Mouse (Mus musculus): Measurements from ENCODE around the gene Sh3pxd2a. TPM values are rescaled to one million over a fixed set of nuclear protein-coding genes. Genes with fewer than 3 reads are reported as not detected.

The Sh3pxd2a gene
- polyA plus RNA-seq, 1 experiment from 2014 or later: 2.3 TPM

DNA sequence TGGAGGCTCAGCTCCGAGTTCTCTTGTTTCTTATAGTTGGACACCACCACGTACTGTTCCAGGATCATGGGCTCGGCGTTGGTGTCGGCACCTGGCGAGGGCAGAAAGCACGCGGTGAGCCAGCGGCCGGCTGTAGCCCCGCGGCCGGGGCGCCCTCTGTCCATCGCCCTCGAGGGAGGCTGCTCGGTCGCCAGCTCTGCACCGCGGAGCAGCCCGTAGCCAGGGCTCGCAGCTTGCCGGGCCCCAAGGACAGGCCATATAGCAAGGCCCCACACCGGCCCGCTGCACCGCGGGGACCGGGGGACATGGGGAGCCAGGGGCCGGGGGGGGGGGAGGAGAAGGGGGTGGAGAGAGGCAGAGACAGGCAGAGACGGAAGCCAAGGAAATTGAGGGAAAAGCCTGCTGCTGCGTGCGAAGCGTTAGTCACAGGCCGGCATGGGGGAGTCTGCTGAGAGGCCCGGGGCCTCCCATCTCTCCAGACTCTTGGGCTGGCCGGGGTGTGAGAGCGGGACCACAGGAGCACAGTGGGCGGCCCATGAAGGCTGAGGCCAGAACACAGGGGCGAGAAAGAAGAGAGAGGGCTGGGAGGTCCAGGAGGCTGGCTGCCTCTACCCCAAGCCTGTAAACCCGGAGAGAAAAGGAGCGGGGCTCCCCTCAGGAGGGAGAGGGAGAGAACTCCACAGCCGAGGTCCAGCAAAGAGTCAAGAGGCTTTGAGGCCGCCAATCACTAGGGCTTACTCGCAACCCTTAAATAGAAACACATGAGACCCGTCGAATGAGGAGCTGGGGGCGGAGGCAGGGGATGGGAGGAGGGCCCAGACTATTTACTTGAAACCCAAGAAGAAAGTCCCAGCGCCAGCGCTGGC lies 149.9 kb downstream of the Sh3pxd2a start:
- WGBS: 3% methylated on average over 46 of the region's 49 CpGs
- ATAC-seq (replicated peaks): peak; percentile 48
- Histone ChIP-seq H3K27me3 (replicated peaks) (no peaks in the 10 kb centered on the region), H3K4me2 (peak overlapping the region; percentile 41), H3K4me1 (peaks cover 23% of the 10 kb centered on the region), H3K9me3 (no peaks in the 10 kb centered on the region), H3K9ac (peak overlapping the region; percentile 9; the same call in 1 of the 2 replicates), H3K4me3 (peak overlapping the region; percentile 25), H3K36me3 (replicated peaks) (no peaks in the 10 kb centered on the region), H3K27ac (0 out of 2 replicates have a peak overlapping the region, but pooled peaks have one; percentile 17)

DNA sequence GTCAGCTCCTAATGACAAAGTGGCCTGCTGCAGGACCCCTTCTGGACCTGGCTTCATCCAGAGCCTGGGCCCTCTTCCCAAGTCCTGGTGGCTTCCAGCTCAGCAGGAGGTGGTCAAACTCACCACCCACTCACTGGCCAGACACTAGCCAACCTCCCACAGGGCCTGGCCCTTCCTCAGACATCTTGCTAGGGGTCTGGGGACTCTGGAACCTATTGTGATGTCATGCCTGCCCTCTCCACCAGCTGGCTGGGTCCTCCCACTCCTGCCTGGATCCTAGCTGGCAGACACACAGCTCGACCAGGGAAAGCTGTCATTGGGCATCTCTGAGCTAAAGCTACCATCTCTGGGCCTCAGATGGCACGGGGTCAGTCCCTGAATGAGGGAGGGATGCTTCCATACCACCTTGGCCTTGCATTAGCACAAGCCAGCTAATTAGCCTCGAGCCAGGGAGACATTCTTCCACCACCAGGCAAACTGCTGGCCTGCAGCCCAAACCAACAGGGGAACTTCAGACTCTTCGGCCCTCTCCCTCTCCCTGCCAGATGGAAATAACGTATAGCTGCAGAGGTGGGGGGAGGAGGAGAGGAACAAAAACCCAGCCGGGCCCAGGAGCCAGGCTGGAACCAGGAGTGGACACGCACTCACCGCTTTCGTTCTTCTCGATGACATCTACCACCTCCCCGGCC lies 150.7 kb downstream of the Sh3pxd2a start:
- Histone ChIP-seq H3K4me3 (peak overlapping the region; percentile 25; the same call in 1 of the 2 replicates), H3K27ac (0 out of 2 replicates have a peak overlapping the region, but pooled peaks have one; percentile 17), H3K4me1 (peaks cover 23% of the 10 kb centered on the region), H3K9me3 (no peaks in the 10 kb centered on the region), H3K27me3 (replicated peaks) (no peaks in the 10 kb centered on the region), H3K4me2 (peak overlapping the region; percentile 41), H3K9ac (peak overlapping the region; percentile 9; the same call in 1 of the 2 replicates), H3K36me3 (replicated peaks) (no peaks in the 10 kb centered on the region)
- WGBS: 15% methylated on average over 11 of the region's 11 CpGs
- ATAC-seq (replicated peaks): peak; percentile 16; the same call in 1 of the 2 replicates

DNA sequence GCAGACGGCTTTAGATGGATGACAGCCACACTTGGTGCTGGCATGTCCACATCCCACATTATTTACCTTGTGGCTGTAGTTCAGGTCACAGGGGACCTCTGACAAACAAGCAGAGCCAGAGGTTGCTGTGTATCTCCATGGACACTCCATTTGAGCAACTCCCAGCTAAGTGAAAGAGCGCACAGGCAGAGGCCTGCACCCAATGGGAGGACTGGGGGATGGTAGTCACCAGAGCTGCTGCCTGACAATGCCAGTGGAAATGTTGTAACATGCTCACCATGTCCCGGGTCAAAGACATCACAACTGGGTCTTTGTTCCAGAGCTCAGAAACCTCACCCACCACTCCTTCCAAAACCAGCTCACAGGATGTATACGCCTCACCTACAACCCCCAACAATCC lies 153.0 kb downstream of the Sh3pxd2a start:
- H3K9ac ChIP-seq: no peak overlapping the region
- H3K4me1 ChIP-seq: peaks cover 17% of the 10 kb centered on the region
- ATAC-seq (replicated peaks): no peak
- 90% methylated on average over 4 of the region's 4 CpGs for WGBS
- no peak overlapping the region for H3K4me3 ChIP-seq
- no peaks in the 10 kb centered on the region for H3K27me3 ChIP-seq (replicated peaks)
- H3K4me2 ChIP-seq: no peak overlapping the region
- no peak overlapping the region for H3K27ac ChIP-seq
- no peaks in the 10 kb centered on the region for H3K9me3 ChIP-seq
- no peaks in the 10 kb centered on the region for H3K36me3 ChIP-seq (replicated peaks)

DNA sequence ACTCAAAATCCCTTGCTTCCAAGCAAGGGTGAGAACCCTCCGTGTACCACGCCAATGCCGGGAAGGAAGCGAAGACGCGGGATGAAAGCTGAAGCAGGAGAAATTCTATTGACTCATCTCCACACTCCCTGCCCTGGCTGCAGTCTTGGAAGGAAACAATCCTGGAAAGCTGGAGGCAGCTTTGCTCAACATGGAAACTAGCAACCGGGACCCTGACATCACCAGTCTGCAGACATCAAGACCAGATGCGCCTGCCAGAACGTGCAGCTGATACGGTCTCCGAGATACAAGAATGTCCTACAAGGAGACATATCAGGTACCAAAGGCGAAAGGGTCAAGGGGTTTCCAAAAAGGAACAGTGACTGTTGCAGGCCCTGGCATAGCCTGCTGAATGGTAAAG lies 154.4 kb downstream of the Sh3pxd2a start:
- H3K27me3 ChIP-seq (replicated peaks): no peaks in the 10 kb centered on the region
- H3K9ac ChIP-seq: no peak overlapping the region
- no peak for ATAC-seq (replicated peaks)
- H3K27ac ChIP-seq: no peak overlapping the region
- H3K4me2 ChIP-seq: no peak overlapping the region
- H3K4me3 ChIP-seq: no peak overlapping the region
- no peaks in the 10 kb centered on the region for H3K9me3 ChIP-seq
- peaks cover 14% of the 10 kb centered on the region for H3K4me1 ChIP-seq
- no peaks in the 10 kb centered on the region for H3K36me3 ChIP-seq (replicated peaks)
- WGBS: 95% methylated on average over 12 of the region's 12 CpGs

DNA sequence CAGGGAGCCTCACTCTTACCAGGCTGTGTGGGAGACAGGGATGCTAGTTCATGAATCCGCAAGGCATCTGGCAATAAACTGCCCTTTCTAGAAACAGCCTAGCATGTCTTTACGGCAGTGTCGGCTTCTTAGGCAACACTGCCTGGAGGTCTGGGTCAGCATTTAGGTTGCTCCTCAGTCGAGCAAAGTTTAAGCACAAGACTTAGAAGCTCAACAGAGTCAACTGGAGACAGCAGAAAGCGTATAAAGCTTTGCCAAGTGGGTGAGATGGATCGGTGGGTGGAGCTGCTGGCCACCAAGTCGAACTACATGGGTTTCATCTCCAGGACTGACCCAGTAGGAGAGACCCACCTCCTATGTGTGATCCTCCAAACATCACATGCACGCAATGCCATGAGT lies 157.3 kb downstream of the Sh3pxd2a start:
- Histone ChIP-seq H3K4me2 (no peak overlapping the region), H3K4me3 (no peak overlapping the region), H3K9me3 (no peaks in the 10 kb centered on the region), H3K4me1 (peaks cover 7% of the 10 kb centered on the region), H3K9ac (no peak overlapping the region), H3K27me3 (replicated peaks) (no peaks in the 10 kb centered on the region), H3K36me3 (replicated peaks) (no peaks in the 10 kb centered on the region), H3K27ac (no peak overlapping the region)
- WGBS: 91% methylated on average over 8 of the region's 8 CpGs
- ATAC-seq (replicated peaks): no peak

DNA sequence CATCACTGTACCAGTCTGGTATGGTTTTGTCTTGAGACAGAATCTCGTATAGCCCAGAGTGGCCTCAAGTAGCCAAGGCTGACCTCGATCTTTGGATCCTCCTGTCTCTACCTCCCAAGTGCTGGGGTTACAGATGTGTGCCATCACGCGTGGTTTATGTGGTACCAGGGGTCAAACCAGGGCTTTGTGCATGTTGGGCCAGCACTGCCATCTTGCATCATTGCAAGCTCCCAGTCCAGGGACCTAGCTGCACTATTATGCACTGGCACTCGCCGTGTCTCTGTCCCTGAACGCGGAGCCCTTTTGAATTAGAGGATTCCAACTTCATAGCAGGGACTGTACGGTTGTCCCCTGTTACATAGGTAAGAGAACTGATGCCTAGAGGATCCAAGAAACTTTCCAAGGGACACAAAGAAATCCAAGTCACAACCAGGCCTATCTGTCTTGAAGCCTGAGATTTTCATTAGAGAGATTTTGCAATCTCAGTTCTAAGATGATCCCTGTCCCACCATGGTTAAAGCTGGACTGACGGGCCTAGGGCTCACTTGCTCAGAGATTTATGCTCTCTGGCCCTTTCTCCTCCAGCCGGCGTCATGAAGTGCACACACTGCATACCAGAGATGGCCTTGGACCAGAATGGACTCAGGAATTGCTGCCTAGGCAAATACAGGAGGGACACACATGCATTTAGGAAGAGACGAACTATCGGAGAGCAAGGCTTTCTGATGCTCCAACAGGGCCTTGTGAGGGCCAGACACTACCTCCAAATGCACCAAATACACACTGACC lies 157.9 kb downstream of the Sh3pxd2a start:
- H3K4me2 ChIP-seq: no peak overlapping the region
- no peak overlapping the region for H3K4me3 ChIP-seq
- 94% methylated on average over 14 of the region's 14 CpGs for WGBS
- H3K4me1 ChIP-seq: peaks cover 13% of the 10 kb centered on the region
- ATAC-seq (replicated peaks): no peak
- no peaks in the 10 kb centered on the region for H3K9me3 ChIP-seq
- H3K27ac ChIP-seq: no peak overlapping the region
- H3K36me3 ChIP-seq (replicated peaks): no peaks in the 10 kb centered on the region
- H3K9ac ChIP-seq: no peak overlapping the region
- no peaks in the 10 kb centered on the region for H3K27me3 ChIP-seq (replicated peaks)

DNA sequence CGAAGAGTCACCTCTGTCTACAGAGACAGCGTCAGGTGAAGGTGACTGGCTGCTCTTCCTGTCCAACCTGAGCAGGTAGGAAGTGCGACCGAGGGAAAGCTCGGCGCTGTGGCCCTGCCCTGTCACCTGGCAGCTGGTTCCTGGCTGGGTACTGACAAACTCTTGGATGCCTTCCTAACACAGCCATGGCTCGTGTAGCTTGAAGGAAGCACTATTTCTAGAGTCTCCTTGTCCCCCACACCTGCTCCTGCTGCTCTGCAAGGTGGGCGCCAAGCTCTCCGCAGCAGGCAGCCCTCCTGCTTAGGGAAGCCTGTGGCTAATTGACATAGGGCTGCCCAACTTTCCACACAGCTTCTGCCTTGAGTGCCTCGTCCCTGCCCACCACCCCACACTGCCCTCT lies 158.8 kb downstream of the Sh3pxd2a start:
- WGBS: 89% methylated on average over 10 of the region's 10 CpGs
- Histone ChIP-seq H3K4me2 (no peak overlapping the region), H3K27ac (no peak overlapping the region), H3K9me3 (no peaks in the 10 kb centered on the region), H3K9ac (no peak overlapping the region), H3K27me3 (replicated peaks) (no peaks in the 10 kb centered on the region), H3K4me3 (no peak overlapping the region), H3K4me1 (peaks cover 18% of the 10 kb centered on the region), H3K36me3 (replicated peaks) (no peaks in the 10 kb centered on the region)
- ATAC-seq (replicated peaks): no peak

DNA sequence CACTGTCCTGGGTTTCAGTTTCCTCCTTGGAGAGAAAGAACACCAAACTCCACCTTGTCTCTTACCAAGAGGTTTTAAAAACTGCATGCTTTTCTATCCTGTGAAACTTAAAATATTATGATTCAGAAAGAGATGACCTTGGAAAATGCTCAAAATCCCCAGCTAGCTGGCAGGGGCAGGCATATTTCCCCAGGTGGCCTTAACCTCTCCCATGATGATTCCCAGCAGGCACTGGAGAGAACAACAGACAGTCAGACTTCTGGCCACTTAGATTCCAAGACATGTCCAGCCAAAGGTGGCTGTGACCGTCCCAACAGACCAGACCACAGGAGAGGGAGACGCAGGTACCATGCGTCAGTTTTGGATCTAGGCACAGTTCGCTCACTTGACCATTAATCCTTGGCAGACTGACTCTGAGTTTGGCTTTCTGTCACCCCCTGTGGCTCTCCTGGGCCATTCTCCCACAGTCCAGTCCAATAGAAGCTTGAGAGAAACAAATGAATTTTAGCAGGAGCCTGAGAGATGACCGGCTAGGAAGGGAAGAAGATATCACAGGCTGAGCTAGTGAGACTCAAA lies 159.9 kb downstream of the Sh3pxd2a start:
- no peaks in the 10 kb centered on the region for H3K36me3 ChIP-seq (replicated peaks)
- ATAC-seq (replicated peaks): no peak
- H3K4me1 ChIP-seq: peaks cover 18% of the 10 kb centered on the region
- WGBS: 85% methylated on average over 5 of the region's 5 CpGs
- H3K9me3 ChIP-seq: no peaks in the 10 kb centered on the region
- H3K27ac ChIP-seq: no peak overlapping the region
- H3K27me3 ChIP-seq (replicated peaks): no peaks in the 10 kb centered on the region
- no peak overlapping the region for H3K4me2 ChIP-seq
- H3K4me3 ChIP-seq: no peak overlapping the region
- no peak overlapping the region for H3K9ac ChIP-seq

DNA sequence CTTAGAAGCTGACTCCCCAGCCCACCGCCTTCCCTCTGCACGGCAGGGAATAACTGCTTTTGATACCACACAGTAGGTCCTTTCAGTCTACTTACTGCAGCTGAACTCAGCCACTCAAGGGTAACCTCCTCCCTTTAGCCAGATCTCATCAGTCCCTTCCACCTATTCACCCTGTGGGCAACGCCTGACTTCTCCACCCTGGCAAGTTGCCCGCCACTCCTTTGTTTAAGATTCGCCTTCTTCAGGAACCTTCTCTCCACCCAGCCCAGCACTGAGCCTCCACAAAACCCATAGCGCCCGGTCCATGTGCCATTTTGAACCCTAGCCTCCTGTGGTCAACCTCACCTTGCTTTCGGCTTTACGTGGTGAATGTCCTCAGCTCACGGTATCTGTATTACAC lies 161.1 kb downstream of the Sh3pxd2a start:
- Histone ChIP-seq H3K27ac (no peak overlapping the region), H3K9ac (no peak overlapping the region), H3K4me1 (peaks cover 18% of the 10 kb centered on the region), H3K27me3 (replicated peaks) (no peaks in the 10 kb centered on the region), H3K4me2 (no peak overlapping the region), H3K36me3 (replicated peaks) (no peaks in the 10 kb centered on the region), H3K4me3 (no peak overlapping the region), H3K9me3 (no peaks in the 10 kb centered on the region)
- whole genome bisulfite sequencing: 81% methylated on average over 10 of the region's 10 CpGs
- ATAC-seq (replicated peaks): no peak

DNA sequence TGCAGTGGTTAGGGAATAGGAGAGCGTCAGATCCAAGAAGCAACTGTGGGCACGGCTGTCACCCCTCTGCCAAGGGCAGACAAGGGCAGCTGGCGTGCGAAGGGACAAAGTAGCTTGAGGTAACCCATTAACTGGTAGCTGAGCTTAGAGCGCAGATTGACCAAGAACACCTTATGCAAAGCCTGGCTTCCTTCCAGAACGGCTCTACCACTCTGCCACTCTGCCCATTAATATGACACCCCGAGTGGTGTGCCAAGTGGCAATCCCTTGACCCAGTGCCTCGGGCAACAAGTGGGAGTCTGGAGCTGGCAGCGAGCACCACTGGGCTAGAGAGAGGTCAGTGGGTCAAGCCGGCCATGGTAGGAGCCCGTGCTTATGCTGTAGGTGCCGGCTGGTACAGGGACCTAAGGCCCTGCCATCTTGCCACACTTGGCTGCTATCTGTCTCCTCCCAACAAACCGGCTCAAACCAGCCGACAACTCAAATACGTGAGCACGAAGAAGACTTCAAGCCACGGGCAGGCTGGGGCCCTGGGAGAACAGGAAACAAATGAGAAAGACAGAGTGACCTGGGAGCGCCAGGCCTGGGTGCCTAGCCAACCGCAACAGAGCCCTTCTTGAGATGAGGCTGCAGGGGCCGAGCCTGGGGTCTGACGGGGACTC lies 161.9 kb downstream of the Sh3pxd2a start:
- H3K4me2 ChIP-seq: peak overlapping the region; percentile 7; the same call in 1 of the 2 replicates
- no peak overlapping the region for H3K4me3 ChIP-seq
- peaks cover 18% of the 10 kb centered on the region for H3K4me1 ChIP-seq
- H3K36me3 ChIP-seq (replicated peaks): no peaks in the 10 kb centered on the region
- no peak overlapping the region for H3K9ac ChIP-seq
- H3K27me3 ChIP-seq (replicated peaks): no peaks in the 10 kb centered on the region
- H3K27ac ChIP-seq: peak overlapping the region; percentile 36; the same call in 1 of the 2 replicates
- 49% methylated on average over 21 of the region's 21 CpGs for WGBS
- no peaks in the 10 kb centered on the region for H3K9me3 ChIP-seq
- peak; percentile 32; the same call in 1 of the 2 replicates for ATAC-seq (replicated peaks)
